Mouse (Mus musculus) MEL (cell line): ENCODE results near the gene Nf1. TPM values are rescaled to one million over a fixed set of nuclear protein-coding genes. Genes with fewer than 3 reads are reported as not detected.

ENCODE experiments used
- DNase-seq: peaks from one replicate; pipeline ENCODE4 v3.0.0; 2011; ENCODE audit warnings: low read depth, low spot score
- H3K27ac ChIP-seq: 2 replicates; pipeline ENCODE4 v1.5.1; 2012; ENCODE audit warnings: low read depth, mild to moderate bottlenecking, control low read depth, low read length, moderate library complexity; ENCODE audit not compliant: control insufficient read depth
- H3K27me3 ChIP-seq, 2 experiments: fragments of 150-350 bp in 1 of 2; sonication (generic) in 1 of 2; 2 replicates each; pipeline ENCODE4 v1.6.1; 2012; ENCODE audit warnings: low read length in 2 of 2, mild to moderate bottlenecking in 2 of 2, improper control_type of control experiment in 1 of 2, moderate library complexity in 1 of 2; ENCODE audit not compliant: insufficient read depth in 2 of 2, control insufficient read depth in 1 of 2
- H3K36me3 ChIP-seq, 2 experiments: 2 replicates each; pipeline ENCODE4 v1.6.1; 2012 to 2014; ENCODE audit warnings: low read length in 2 of 2, improper control_type of control experiment in 1 of 2, inconsistent platforms in 1 of 2, mild to moderate bottlenecking in 1 of 2; ENCODE audit not compliant: insufficient read depth in 2 of 2, control insufficient read depth in 1 of 2
- H3K4me1 ChIP-seq, 2 experiments: fragments of 150-350 bp in 1 of 2; sonication (generic) in 1 of 2; 2 replicates each; pipeline ENCODE4 v1.6.1; 2012; ENCODE audit warnings: low read length in 2 of 2, improper control_type of control experiment in 1 of 2, mild to moderate bottlenecking in 1 of 2; ENCODE audit not compliant: insufficient read depth in 2 of 2, control insufficient read depth in 1 of 2
- H3K4me3 ChIP-seq, 2 experiments: fragments of 150-350 bp in 1 of 2; sonication (generic) in 1 of 2; 2 replicates each; pipeline ENCODE4 v1.5.1; 2012; ENCODE audit warnings: low read depth in 2 of 2, low read length in 2 of 2, mild to moderate bottlenecking in 2 of 2, moderate library complexity in 2 of 2, control low read depth in 1 of 2, improper control_type of control experiment in 1 of 2; ENCODE audit not compliant: control insufficient read depth in 1 of 2, insufficient read depth in 1 of 2
- H3K79me2 ChIP-seq: 2 replicates; pipeline ENCODE4 v1.6.1; 2012; ENCODE audit warnings: mild to moderate bottlenecking, low read length, moderate library complexity; ENCODE audit not compliant: control insufficient read depth, poor library complexity, insufficient read depth
- H3K9ac ChIP-seq: 2 replicates; pipeline ENCODE4 v1.6.1; 2012; ENCODE audit warnings: low read depth, mild to moderate bottlenecking, control low read depth, low read length, moderate library complexity; ENCODE audit not compliant: control insufficient read depth, poor library complexity, severe bottlenecking
- H3K9me3 ChIP-seq: fragments of 150-350 bp; sonication (generic); replicated peaks from 2 replicates; pipeline ENCODE4 v1.6.1; 2012; ENCODE audit warnings: mild to moderate bottlenecking, low read length, improper control_type of control experiment, moderate library complexity; ENCODE audit not compliant: insufficient read depth
- BHLHE40 ChIP-seq: IDR thresholded peaks from 2 replicates; pipeline ENCODE4 v1.6.1; 2012; ENCODE audit warnings: low read depth, mild to moderate bottlenecking, inconsistent platforms, low read length, improper control_type of control experiment, borderline replicate concordance
- CTCF ChIP-seq, 3 experiments: IDR thresholded peaks in 2 of 3; conservative IDR thresholded peaks in 1 of 3; 2 replicates each; pipeline ENCODE4 v1.5.1; 2011 to 2012; ENCODE audit warnings: low read length in 3 of 3, low read depth in 2 of 3, mild to moderate bottlenecking in 2 of 3, improper control_type of control experiment in 1 of 3, inconsistent platforms in 1 of 3, mixed read lengths in 1 of 3, moderate library complexity in 1 of 3; ENCODE audit not compliant: control insufficient read depth in 1 of 3, insufficient read depth in 1 of 3, poor library complexity in 1 of 3, severe bottlenecking in 1 of 3
- ELF1 ChIP-seq: IDR thresholded peaks from 2 replicates; pipeline ENCODE4 v1.6.1; 2014; ENCODE audit warnings: low read depth, mild to moderate bottlenecking, inconsistent platforms, low read length, improper control_type of control experiment, moderate library complexity
- GATA1 ChIP-seq: IDR thresholded peaks from 2 replicates; pipeline ENCODE4 v1.6.1; 2011; ENCODE audit warnings: low read depth, low read length, improper control_type of control experiment
- KAT2A ChIP-seq: conservative IDR thresholded peaks from 2 replicates; pipeline ENCODE4 v1.6.1; 2012; ENCODE audit warnings: low read depth, low read length, improper control_type of control experiment, inconsistent platforms
- MAX ChIP-seq: IDR thresholded peaks from 2 replicates; pipeline ENCODE4 v1.6.1; 2011; ENCODE audit warnings: low read length, improper control_type of control experiment
- MXI1 ChIP-seq: IDR thresholded peaks from 2 replicates; pipeline ENCODE4 v1.6.1; 2011; ENCODE audit warnings: mild to moderate bottlenecking, low read depth, low read length, improper control_type of control experiment
- MYC ChIP-seq: IDR thresholded peaks from 2 replicates; pipeline ENCODE4 v1.6.1; 2011; ENCODE audit warnings: low read depth, mild to moderate bottlenecking, low read length, improper control_type of control experiment, moderate library complexity
- RAD21 ChIP-seq: IDR thresholded peaks from 2 replicates; pipeline ENCODE4 v1.6.1; 2011; ENCODE audit warnings: mild to moderate bottlenecking, low read depth, low read length, improper control_type of control experiment
- SMC3 ChIP-seq: IDR thresholded peaks from 2 replicates; pipeline ENCODE4 v1.6.1; 2011; ENCODE audit warnings: low read depth, low read length, improper control_type of control experiment
- TBP ChIP-seq: IDR thresholded peaks from 2 replicates; pipeline ENCODE4 v1.8.0; 2011; ENCODE audit warnings: low read depth, low read length, improper control_type of control experiment
- TCF12 ChIP-seq: IDR thresholded peaks from 2 replicates; pipeline ENCODE4 v1.6.1; 2014; ENCODE audit warnings: low read depth, mild to moderate bottlenecking, inconsistent platforms, low read length, improper control_type of control experiment, moderate library complexity
- UBTF ChIP-seq: IDR thresholded peaks from 2 replicates; pipeline ENCODE4 v1.6.1; 2012; ENCODE audit warnings: low read depth, mild to moderate bottlenecking, inconsistent platforms, low read length, improper control_type of control experiment, moderate library complexity, borderline replicate concordance; ENCODE audit not compliant: insufficient read depth
- ZC3H11A ChIP-seq: IDR thresholded peaks from 2 replicates; pipeline ENCODE4 v1.6.1; 2012; ENCODE audit warnings: low read depth, mild to moderate bottlenecking, inconsistent platforms, low read length, improper control_type of control experiment
- ZKSCAN1 ChIP-seq: IDR thresholded peaks from 2 replicates; pipeline ENCODE4 v1.6.1; 2012; ENCODE audit warnings: low read depth, mild to moderate bottlenecking, inconsistent platforms, low read length, improper control_type of control experiment, moderate library complexity
- ZMIZ1 ChIP-seq: IDR thresholded peaks from 2 replicates; pipeline ENCODE4 v1.6.1; 2012; ENCODE audit warnings: low read depth, mild to moderate bottlenecking, inconsistent platforms, low read length, improper control_type of control experiment, moderate library complexity
- polyA plus RNA-seq, 2 experiments: library from polyadenylated mRNA; stranded (reverse) in 1 of 2; unstranded in 1 of 2; fragments of >175 nt in 1 of 2; fragments of >200 nt in 1 of 2; gene quantifications; 2 replicates each; pipeline versions ENCODE4 v1.2.1 to v1.2.4; 2012; ENCODE audit warnings: low replicate concordance in 2 of 2, low read depth in 1 of 2; ENCODE audit not compliant: insufficient read length in 2 of 2, insufficient read depth in 1 of 2, missing spikeins in 1 of 2
- total RNA-seq: library from RNA; depleted of rRNA; stranded (reverse); fragments of 300-350 nt; gene quantifications from 2 replicates; pipeline ENCODE4 v1.2.3, GENCODE M21; 2012

Gene Nf1
- total and polyA plus RNA-seq, 3 experiments, result 13.2 to 108 (median 20.3) TPM

DNA sequence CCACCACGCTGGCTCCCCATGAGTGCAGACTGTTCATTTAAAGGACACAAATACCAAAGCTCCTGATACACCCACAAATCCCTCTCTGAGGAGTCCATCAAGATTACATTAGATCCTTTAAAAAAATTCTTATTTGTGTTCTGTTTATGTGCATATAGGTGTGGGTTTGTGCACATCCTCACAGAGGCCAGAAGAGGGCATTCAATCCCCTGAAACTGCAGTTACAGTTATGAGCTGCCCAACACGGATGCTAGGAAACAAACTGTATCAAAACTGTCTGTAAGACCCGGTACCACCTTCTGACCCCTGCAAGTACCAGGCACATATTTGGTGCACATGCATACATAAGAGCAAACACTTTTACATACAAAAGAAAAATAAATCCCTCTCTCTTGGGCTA is 289.2 kb downstream of the Nf1 start:
- Histone ChIP-seq H3K27me3 (no peaks in the 10 kb centered on the region), H3K36me3 (peaks cover 0 to 9% of the 10 kb centered on the region in 2 experiments; a peak in 2 of 4 replicates), H3K9me3 (no peaks in the 10 kb centered on the region), H3K4me1 (peaks cover 11 to 15% of the 10 kb centered on the region in 2 experiments), H3K4me3 (no peak overlapping the region), H3K9ac (no peak overlapping the region), H3K27ac (no peak overlapping the region), H3K79me2 (no peaks in the 10 kb centered on the region)
- TF ChIP-seq RAD21 (peak; percentile 84), ZC3H11A (peak; percentile 83), SMC3 (peak; percentile 89), GATA1 (no peak), CTCF (IDR thresholded peaks at IDR 0.05 in 2 of 3, conservative IDR thresholded peaks at IDR 0.05 in 1 of 3; ENCODE audit: control insufficient read depth in 1 of 3, insufficient read depth in 1 of 3, low read depth in 2 of 3, low read length in 3 of 3, poor library complexity in 1 of 3, severe bottlenecking in 1 of 3) (peak; percentile 42 to 83 (median 64)), MAX (no peak)
- DNase-seq, result peak; percentile 72

DNA sequence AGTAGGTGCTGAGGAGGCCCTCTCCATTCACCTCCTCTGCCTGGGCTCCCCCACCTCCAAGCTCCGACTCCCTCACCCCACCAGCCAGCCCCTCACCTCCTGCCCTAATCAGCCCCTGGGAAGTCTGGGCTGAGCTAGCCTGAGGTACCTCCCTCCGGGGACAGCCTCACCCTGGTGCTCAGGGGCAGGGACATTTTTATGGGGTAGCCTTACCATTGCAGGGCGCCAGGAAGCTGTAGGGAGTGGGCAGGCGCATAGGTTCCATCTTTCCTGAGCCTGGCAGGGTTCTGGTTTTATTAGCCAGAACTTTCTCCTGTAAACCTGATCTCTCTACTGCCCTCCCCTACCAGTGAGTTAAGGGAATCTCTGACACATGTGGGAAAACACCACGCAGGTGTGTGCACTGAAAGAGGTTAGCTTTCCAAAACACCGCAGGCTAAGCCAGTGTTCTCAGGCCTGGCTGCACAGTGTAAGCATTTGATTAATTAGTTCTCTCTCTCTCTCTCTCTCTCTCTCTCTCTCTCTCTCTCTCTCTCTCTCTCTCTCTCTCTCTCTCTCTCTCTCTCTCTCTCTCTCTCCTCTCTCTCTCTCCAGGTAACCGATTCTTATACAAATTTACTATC is 290.4 kb downstream of the Nf1 start:
- no peaks in the 10 kb centered on the region for H3K27me3 ChIP-seq
- no peak overlapping the region for H3K4me3 ChIP-seq
- no peak overlapping the region for H3K9ac ChIP-seq
- H3K79me2 ChIP-seq, result no peaks in the 10 kb centered on the region
- no peaks in the 10 kb centered on the region for H3K9me3 ChIP-seq
- H3K4me1 ChIP-seq, result peaks cover 14 to 19% of the 10 kb centered on the region in 2 experiments
- TF ChIP-seq MYC, result no peak
- no peak for TF ChIP-seq BHLHE40
- TF ChIP-seq KAT2A, result no peak
- TF ChIP-seq CTCF (IDR thresholded peaks at IDR 0.05 in 2 of 3, conservative IDR thresholded peaks at IDR 0.05 in 1 of 3; ENCODE audit: control insufficient read depth in 1 of 3, insufficient read depth in 1 of 3, low read depth in 2 of 3, low read length in 3 of 3, poor library complexity in 1 of 3, severe bottlenecking in 1 of 3), result no peak
- no peak for TF ChIP-seq TCF12
- no peak for TF ChIP-seq MAX
- TF ChIP-seq SMC3, result no peak
- no peak for TF ChIP-seq TBP
- TF ChIP-seq GATA1, result no peak
- TF ChIP-seq UBTF, result no peak
- TF ChIP-seq ELF1, result no peak
- TF ChIP-seq ZKSCAN1, result no peak
- TF ChIP-seq ZMIZ1, result no peak
- no peak for TF ChIP-seq MXI1
- peaks cover 0 to 12% of the 10 kb centered on the region in 2 experiments; a peak in 2 of 4 replicates for H3K36me3 ChIP-seq
- DNase-seq, result no peak
- H3K27ac ChIP-seq, result no peak overlapping the region
